Mouse (Mus musculus): ENCODE results near the gene Nckap5l. TPM values are rescaled to one million over a fixed set of nuclear protein-coding genes. Genes with fewer than 3 reads are reported as not detected.

Nckap5l gene
- total and polyA plus RNA-seq, 2 experiments from 2014 or later = 5.0 to 35.0 TPM

GRCm38 (mm10) chr15:99501292-99502260 lies 44.0 kb upstream of the Nckap5l start:
- DNase-seq (ENCODE audit: low spot score) = no peak
- peaks cover 31% of the 10 kb centered on the region for H3K4me1 ChIP-seq (ENCODE audit: control insufficient read depth, insufficient read depth)
- H3K4me2 ChIP-seq (ENCODE audit: low read depth, low read length) = no peak overlapping the region
- H3K4me3 ChIP-seq (ENCODE audit: low read depth, low read length) = no peak overlapping the region
- no peak for ATAC-seq (ENCODE audit: insufficient read depth, low read depth)
- H3K27me3 ChIP-seq (ENCODE audit: control insufficient read depth, insufficient read depth, low read length) = peaks cover 16% of the 10 kb centered on the region; the same call in 1 of the 2 replicates
- H3K27ac ChIP-seq (ENCODE audit: low read depth) = no peak overlapping the region
- H3K9ac ChIP-seq (replicated peaks; ENCODE audit: low read depth, low read length) = no peak overlapping the region
- WGBS = 72% methylated on average over 20 of the region's 20 CpGs
- no peaks in the 10 kb centered on the region for H3K9me3 ChIP-seq (replicated peaks; ENCODE audit: control insufficient read depth, low read length)
- no peak for TF ChIP-seq EP300 (IDR thresholded peaks at IDR 0.05; ENCODE audit: low read depth)
- TF ChIP-seq CTCF (IDR thresholded peaks at IDR 0.05; ENCODE audit: low read depth) = no peak
- no peaks in the 10 kb centered on the region for H3K36me3 ChIP-seq (replicated peaks; ENCODE audit: control insufficient read depth, insufficient read depth, low read length)

DNA sequence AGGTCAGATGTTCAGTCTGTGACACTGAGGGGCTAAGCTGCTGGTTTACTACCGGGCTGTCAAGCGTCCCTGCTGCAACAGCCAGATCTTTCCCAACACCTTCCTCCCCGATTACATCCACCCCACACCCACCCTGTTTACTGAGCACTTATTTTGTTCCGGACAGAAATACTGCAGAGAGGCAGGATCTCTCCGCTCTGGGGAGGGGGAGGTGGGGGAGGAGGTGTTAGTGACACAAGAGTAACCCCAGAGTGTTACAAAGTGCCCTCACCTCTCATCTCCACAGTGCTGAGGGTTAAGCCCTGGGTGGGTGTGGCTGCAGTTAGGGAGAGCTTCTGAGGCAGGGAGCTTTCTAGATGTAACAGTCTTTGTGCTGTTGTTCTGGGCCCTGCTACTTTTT lies 42.8 kb upstream of the Nckap5l start:
- no peak overlapping the region for H3K9ac ChIP-seq (replicated peaks; ENCODE audit: low read depth, low read length)
- H3K36me3 ChIP-seq (replicated peaks; ENCODE audit: control insufficient read depth, insufficient read depth, low read length) = no peaks in the 10 kb centered on the region
- 14% methylated on average over 5 of the region's 5 CpGs for WGBS
- H3K4me1 ChIP-seq (ENCODE audit: control insufficient read depth, insufficient read depth) = peaks cover 26% of the 10 kb centered on the region
- TF ChIP-seq CTCF (IDR thresholded peaks at IDR 0.05; ENCODE audit: low read depth) (no peak), EP300 (IDR thresholded peaks at IDR 0.05; ENCODE audit: low read depth) (no peak)
- H3K4me3 ChIP-seq (ENCODE audit: low read depth, low read length) = no peak overlapping the region
- H3K27me3 ChIP-seq (ENCODE audit: control insufficient read depth, insufficient read depth, low read length) = peaks cover 13% of the 10 kb centered on the region; the same call in 1 of the 2 replicates
- DNase-seq (ENCODE audit: low spot score) = no peak
- no peak overlapping the region for H3K4me2 ChIP-seq (ENCODE audit: low read depth, low read length)
- ATAC-seq (ENCODE audit: insufficient read depth, low read depth) = no peak
- no peak overlapping the region for H3K27ac ChIP-seq (ENCODE audit: low read depth)
- H3K9me3 ChIP-seq (replicated peaks; ENCODE audit: control insufficient read depth, low read length) = no peaks in the 10 kb centered on the region

DNA sequence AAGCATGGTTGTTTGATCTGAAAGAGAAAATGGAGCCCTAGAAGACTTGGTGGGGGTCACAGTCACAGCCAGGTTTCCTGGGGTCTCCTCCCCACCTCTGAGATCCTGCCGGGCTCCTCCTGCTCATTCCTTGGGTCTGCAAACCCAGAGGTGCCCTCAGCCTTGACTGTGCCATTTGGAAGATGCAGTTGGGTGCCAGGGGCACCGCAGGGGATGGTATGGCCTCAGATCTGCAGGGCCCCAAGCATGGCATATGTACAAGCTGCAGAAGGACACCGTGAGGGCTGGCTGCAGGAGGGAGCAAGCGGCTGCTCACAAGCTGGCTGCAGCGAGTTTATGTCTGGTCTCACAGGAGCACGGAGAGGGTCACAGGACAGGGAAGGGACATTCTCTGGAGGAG lies 42.2 kb upstream of the Nckap5l start:
- Histone ChIP-seq H3K4me2 (ENCODE audit: low read depth, low read length) (no peak overlapping the region), H3K4me1 (ENCODE audit: control insufficient read depth, insufficient read depth) (peaks cover 26% of the 10 kb centered on the region), H3K36me3 (replicated peaks; ENCODE audit: control insufficient read depth, insufficient read depth, low read length) (no peaks in the 10 kb centered on the region), H3K9me3 (replicated peaks; ENCODE audit: control insufficient read depth, low read length) (no peaks in the 10 kb centered on the region), H3K27me3 (ENCODE audit: control insufficient read depth, insufficient read depth, low read length) (peaks cover 10% of the 10 kb centered on the region; the same call in 1 of the 2 replicates), H3K9ac (replicated peaks; ENCODE audit: low read depth, low read length) (no peak overlapping the region), H3K4me3 (ENCODE audit: low read depth, low read length) (no peak overlapping the region), H3K27ac (ENCODE audit: low read depth) (no peak overlapping the region)
- no peak for TF ChIP-seq EP300 (IDR thresholded peaks at IDR 0.05; ENCODE audit: low read depth)
- no peak for TF ChIP-seq CTCF (IDR thresholded peaks at IDR 0.05; ENCODE audit: low read depth)
- WGBS = 26% methylated on average over 6 of the region's 6 CpGs
- DNase-seq (ENCODE audit: low spot score) (no peak), ATAC-seq (ENCODE audit: insufficient read depth, low read depth) (no peak)

- H3K4me2 ChIP-seq (ENCODE audit: low read depth, low read length) = no peak overlapping the region
- ATAC-seq (ENCODE audit: insufficient read depth, low read depth) (peak; percentile 49; the same call in 1 of the 2 replicates), DNase-seq (ENCODE audit: low spot score) (no peak)
- H3K9me3 ChIP-seq (replicated peaks; ENCODE audit: control insufficient read depth, low read length) = no peaks in the 10 kb centered on the region
- TF ChIP-seq CTCF (IDR thresholded peaks at IDR 0.05; ENCODE audit: low read depth) = no peak
- TF ChIP-seq EP300 (IDR thresholded peaks at IDR 0.05; ENCODE audit: low read depth) = no peak
- no peaks in the 10 kb centered on the region for H3K36me3 ChIP-seq (replicated peaks; ENCODE audit: control insufficient read depth, insufficient read depth, low read length)
- H3K9ac ChIP-seq (replicated peaks; ENCODE audit: low read depth, low read length) = no peak overlapping the region
- peak overlapping the region; percentile 36; the same call in 1 of the 2 replicates for H3K27ac ChIP-seq (ENCODE audit: low read depth)
- no peak overlapping the region for H3K4me3 ChIP-seq (ENCODE audit: low read depth, low read length)
- H3K4me1 ChIP-seq (ENCODE audit: control insufficient read depth, insufficient read depth) = peaks cover 26% of the 10 kb centered on the region
- 21% methylated on average over 4 of the region's 4 CpGs for WGBS
- peaks cover 10% of the 10 kb centered on the region; the same call in 1 of the 2 replicates for H3K27me3 ChIP-seq (ENCODE audit: control insufficient read depth, insufficient read depth, low read length)
These were observed 41.2 kb upstream of the Nckap5l start for GRCm38 (mm10) chr15:99498781-99499180.

DNA sequence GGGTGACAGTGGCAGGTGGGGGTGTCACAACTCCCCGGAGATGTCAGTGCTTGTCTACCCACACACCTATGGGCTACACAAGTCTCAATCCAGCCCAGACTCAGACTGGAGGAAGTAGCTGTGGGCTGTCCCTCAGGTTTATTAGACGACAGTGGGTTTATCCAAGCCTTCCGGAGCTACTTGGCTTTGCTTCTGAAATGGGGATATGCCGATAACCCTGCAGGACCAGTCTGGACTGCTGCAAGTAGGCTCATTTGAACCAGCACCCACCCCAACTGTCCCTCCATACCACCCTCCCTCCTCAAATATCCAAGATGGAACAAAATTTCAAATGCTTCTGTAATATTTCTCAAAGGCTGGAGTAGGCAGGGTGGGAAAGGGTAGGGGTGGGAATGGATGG lies 40.8 kb upstream of the Nckap5l start:
- peak overlapping the region; percentile 36; the same call in 1 of the 2 replicates for H3K27ac ChIP-seq (ENCODE audit: low read depth)
- ATAC-seq (ENCODE audit: insufficient read depth, low read depth) = no peak

More for the DNA sequence above, 40.8 kb upstream of the Nckap5l start:
- H3K9me3 ChIP-seq (replicated peaks; ENCODE audit: control insufficient read depth, low read length) = no peaks in the 10 kb centered on the region
- peaks cover 10% of the 10 kb centered on the region; the same call in 1 of the 2 replicates for H3K27me3 ChIP-seq (ENCODE audit: control insufficient read depth, insufficient read depth, low read length)
- H3K9ac ChIP-seq (replicated peaks; ENCODE audit: low read depth, low read length) = no peak overlapping the region
- TF ChIP-seq EP300 (IDR thresholded peaks at IDR 0.05; ENCODE audit: low read depth) (no peak), CTCF (IDR thresholded peaks at IDR 0.05; ENCODE audit: low read depth) (no peak)
- H3K36me3 ChIP-seq (replicated peaks; ENCODE audit: control insufficient read depth, insufficient read depth, low read length) = no peaks in the 10 kb centered on the region
- DNase-seq (ENCODE audit: low spot score) = no peak
- no peak overlapping the region for H3K4me3 ChIP-seq (ENCODE audit: low read depth, low read length)
- 37% methylated on average over 4 of the region's 4 CpGs for WGBS
- no peak overlapping the region for H3K4me2 ChIP-seq (ENCODE audit: low read depth, low read length)
- H3K4me1 ChIP-seq (ENCODE audit: control insufficient read depth, insufficient read depth) = peaks cover 26% of the 10 kb centered on the region
